8 mouse cellular contexts compared by ENCODE assay signal in the genomic region with DNA sequence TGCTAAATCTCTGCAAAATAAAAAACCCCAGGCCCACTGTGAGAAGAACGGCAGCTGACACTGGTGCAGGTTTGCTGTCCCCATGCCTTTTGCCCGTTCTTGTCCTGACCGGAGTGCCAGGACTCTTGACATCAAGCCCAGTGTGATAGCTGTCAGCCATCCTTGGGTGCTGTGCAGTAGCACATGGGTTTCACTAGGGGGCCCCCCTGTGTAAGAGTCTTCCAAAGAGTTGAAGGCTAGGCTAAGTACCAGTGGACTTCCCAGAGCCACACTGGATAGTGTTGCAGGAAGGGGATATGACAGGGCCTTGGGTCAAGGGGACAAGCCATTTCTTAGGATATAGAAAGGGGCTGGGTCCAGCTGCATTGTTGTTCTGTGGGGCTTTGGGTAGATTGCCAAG. TPM values are rescaled to one million over a fixed set of nuclear protein-coding genes. Genes with fewer than 3 reads are reported as not detected.
DNase-seq lines count a peak whose midpoint lies in the region; ATAC-seq and TF ChIP-seq lines count a peak whose summit lies in the region.

No protein-coding gene starts in this region.

- 65% methylated on average over 3 of the region's 3 CpGs for WGBS in limb, embryonic 10.5 days
- 59% methylated on average over 3 of the region's 3 CpGs for WGBS in midbrain, embryonic 13.5 days

- TF ChIP-seq CTCF in testis, adult 2 months (IDR thresholded peaks at IDR 0.05; ENCODE audit: control insufficient read depth, insufficient read depth, insufficient replicate concordance, low read depth, low read length) = peak; percentile 59; the same call in 1 of the 2 replicates

- no peak overlapping the region for H3K4me2 ChIP-seq in midbrain, embryonic 13.5 days (replicated peaks)

- H3K9ac ChIP-seq in midbrain, embryonic 13.5 days (replicated peaks) = no peak overlapping the region

- no peak overlapping the region for H3K27ac ChIP-seq in testis, adult 2 months (ENCODE audit: control insufficient read depth, insufficient read depth, low read depth, low read length)
- no peak overlapping the region for H3K27ac ChIP-seq in limb, embryonic 10.5 days
- no peak overlapping the region for H3K27ac ChIP-seq in midbrain, embryonic 13.5 days

- no peaks in the 10 kb centered on the region for H3K9me3 ChIP-seq in limb, embryonic 10.5 days (replicated peaks)
- H3K9me3 ChIP-seq in midbrain, embryonic 13.5 days = no peaks in the 10 kb centered on the region

- ATAC-seq in midbrain, embryonic 13.5 days = peak; percentile 62

- no peak for DNase-seq in testis, postnatal 14 days (ENCODE audit: low spot score)
- DNase-seq in cerebellum, postnatal 25 days = peak; percentile 84 to 88
- peak; percentile 74 for DNase-seq in gastrocnemius, postnatal 10 days
- peak; percentile 71 for DNase-seq in kidney, adult 18-20 months
- peak; percentile 63 for DNase-seq in limb, embryonic 10.5 days (ENCODE audit: low spot score)
- DNase-seq in spleen, postnatal 10 days (ENCODE audit: low spot score in 2 of 2) = peak; percentile 53 to 74

- H3K27me3 ChIP-seq in testis, adult 2 months (ENCODE audit: control insufficient read depth, insufficient read depth, low read length) = no peaks in the 10 kb centered on the region
- peaks cover 16% of the 10 kb centered on the region for H3K27me3 ChIP-seq in limb, embryonic 10.5 days (ENCODE audit: low read depth, poor library complexity, severe bottlenecking)
- H3K27me3 ChIP-seq in midbrain, embryonic 13.5 days = peaks cover 28% of the 10 kb centered on the region

- H3K4me1 ChIP-seq in testis, adult 2 months (ENCODE audit: control insufficient read depth, insufficient read depth, low read length) = no peaks in the 10 kb centered on the region
- peaks cover 6% of the 10 kb centered on the region; the same call in 1 of the 2 replicates for H3K4me1 ChIP-seq in limb, embryonic 10.5 days
- H3K4me1 ChIP-seq in midbrain, embryonic 13.5 days (replicated peaks) = no peaks in the 10 kb centered on the region

- H3K4me3 ChIP-seq in testis, adult 2 months (ENCODE audit: control insufficient read depth, low read depth, low read length) = no peak overlapping the region
- H3K4me3 ChIP-seq in limb, embryonic 10.5 days = no peak overlapping the region
- H3K4me3 ChIP-seq in midbrain, embryonic 13.5 days (replicated peaks) = no peak overlapping the region

- TF ChIP-seq POLR2A in testis, adult 2 months (IDR thresholded peaks at IDR 0.05; ENCODE audit: control insufficient read depth, low read depth, low read length) = no peak

- no peaks in the 10 kb centered on the region for H3K36me3 ChIP-seq in testis, adult 2 months (ENCODE audit: control insufficient read depth, insufficient read depth, low read length)
- peaks cover 38% of the 10 kb centered on the region for H3K36me3 ChIP-seq in limb, embryonic 10.5 days
- H3K36me3 ChIP-seq in midbrain, embryonic 13.5 days = peaks cover 44% of the 10 kb centered on the region

RNA-seq across cellular contexts. Expression of a gene that starts 9.9 kb away (rescaled TPM):
- 409 and 456 TPM in 2 replicates for polyA plus RNA-seq in testis, adult 2 months (2012; rRNA removed)
- total RNA-seq in gastrocnemius, postnatal 10 days (2021) = 10 to 100 TPM; 18.4 to 20.2 TPM
- 0.08 and 0.35 TPM in 2 replicates for polyA plus RNA-seq in limb, embryonic 10.5 days (2016; fragmentation: Nextera tagmentation; extraction: Ambion mirVana)
- 0.21 and 0.42 TPM in 2 replicates for polyA plus RNA-seq in midbrain, embryonic 13.5 days (2015; fragmentation: Nextera tagmentation; extraction: Ambion mirVana)

RNA-seq across cellular contexts. Expression of a gene that starts 30.2 kb away (rescaled TPM):
- 33.3 and 35.4 TPM in 2 replicates for polyA plus RNA-seq in testis, adult 2 months (2012; rRNA removed)
- 10 to 100 TPM; 34.2 to 37.3 TPM for total RNA-seq in gastrocnemius, postnatal 10 days (2021)
- polyA plus RNA-seq in limb, embryonic 10.5 days (2016; fragmentation: Nextera tagmentation; extraction: Ambion mirVana) = 25.6 and 26.7 TPM in 2 replicates
- polyA plus RNA-seq in midbrain, embryonic 13.5 days (2015; fragmentation: Nextera tagmentation; extraction: Ambion mirVana) = 15.5 and 18.1 TPM in 2 replicates

RNA-seq across cellular contexts. Expression of a gene that starts 53.7 kb away (rescaled TPM):
- polyA plus RNA-seq in testis, adult 2 months (2012; rRNA removed) = 0.20 and 0.24 TPM in 2 replicates
- 1 to 10 TPM; 3.9 to 5.3 TPM for total RNA-seq in gastrocnemius, postnatal 10 days (2021)
- polyA plus RNA-seq in limb, embryonic 10.5 days (2016; fragmentation: Nextera tagmentation; extraction: Ambion mirVana) = 7.9 and 13.8 TPM in 2 replicates
- polyA plus RNA-seq in midbrain, embryonic 13.5 days (2015; fragmentation: Nextera tagmentation; extraction: Ambion mirVana) = 3.7 and 6.0 TPM in 2 replicates

RNA-seq across cellular contexts. Expression of a gene that starts 56.1 kb away (rescaled TPM):
- polyA plus RNA-seq in testis, adult 2 months (2012; rRNA removed) = 11.3 and 12.3 TPM in 2 replicates
- total RNA-seq in gastrocnemius, postnatal 10 days (2021) = 10 to 100 TPM in 1 of 2 experiments, 1 to 10 TPM in 1; 8.9 to 12.0 TPM
- 20.1 and 23.2 TPM in 2 replicates for polyA plus RNA-seq in limb, embryonic 10.5 days (2016; fragmentation: Nextera tagmentation; extraction: Ambion mirVana)
- 33.9 and 36.1 TPM in 2 replicates for polyA plus RNA-seq in midbrain, embryonic 13.5 days (2015; fragmentation: Nextera tagmentation; extraction: Ambion mirVana)

Comparison
In these comparisons a context has a peak if more than half of its experiments do, and no peak if none do; other contexts are left out.
1. RNA of a gene that starts 9.9 kb away (polyA plus RNA-seq): 409 to 456 TPM in testis, adult 2 months; 0.21 to 0.42 TPM in midbrain, embryonic 13.5 days and 0.08 to 0.35 TPM in limb, embryonic 10.5 days; every median in the first group is over 100 times any median in the second.